Mouse (Mus musculus) megakaryocyte-erythroid progenitor cell, adult 5-6 weeks (primary cell): ENCODE results near the gene Gm3147. TPM values are rescaled to one million over a fixed set of nuclear protein-coding genes. Genes with fewer than 3 reads are reported as not detected.
"Not testable (repeated sequence)": the region's sequence is repeated elsewhere in the genome, so short reads cannot be mapped to it uniquely, and the experiment has no call there.

Experiments used
- ATAC-seq: replicated peaks from 2 replicates; pipeline ENCODE4 v1.8.0; 2016; ENCODE audit warnings: mild to moderate bottlenecking, inconsistent platforms; ENCODE audit not compliant: severe bottlenecking, poor library complexity, low FRiP score, low TSS enrichment
- total RNA-seq, 2 experiments: library from RNA; stranded (forward) in 1 of 2; stranded (reverse) in 1 of 2; fragments of 200-1000, 215-1000 nt in 1 of 2; fragments of >200 nt in 1 of 2; fragmentation: Nextera tagmentation in 1 of 2; gene quantifications; 2 replicates each; pipeline ENCODE4 v1.2.3; 2014 to 2017

Gene Gm3147
- total RNA-seq (2014; fragmentation: Nextera tagmentation): not detected in 2 replicates
- total RNA-seq (2017): not detected in 2 replicates

DNA sequence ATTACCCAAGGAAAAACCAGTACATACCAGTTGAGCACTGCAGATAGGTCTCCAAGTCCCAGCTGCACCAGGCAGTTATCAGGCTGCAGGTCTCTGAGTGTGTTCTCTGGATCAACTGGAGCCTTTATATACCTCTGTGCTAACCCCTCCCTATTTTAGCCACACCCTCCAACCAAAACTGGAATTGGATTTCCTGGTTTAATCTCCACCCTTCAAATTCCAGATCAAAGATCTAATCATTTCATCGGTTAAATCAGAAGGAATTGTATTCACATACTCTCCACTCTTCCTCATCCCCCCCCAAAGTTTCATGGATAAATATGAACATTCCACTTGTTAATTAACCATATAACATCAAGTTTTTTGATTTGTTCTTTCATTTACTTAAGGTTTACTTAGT lies at the start of gene Gm3147:
TSS of gene Gm3147 (minus strand) at position 101 of the 400 bp plus-strand sequence.
- not testable (repeated sequence) for ATAC-seq

DNA sequence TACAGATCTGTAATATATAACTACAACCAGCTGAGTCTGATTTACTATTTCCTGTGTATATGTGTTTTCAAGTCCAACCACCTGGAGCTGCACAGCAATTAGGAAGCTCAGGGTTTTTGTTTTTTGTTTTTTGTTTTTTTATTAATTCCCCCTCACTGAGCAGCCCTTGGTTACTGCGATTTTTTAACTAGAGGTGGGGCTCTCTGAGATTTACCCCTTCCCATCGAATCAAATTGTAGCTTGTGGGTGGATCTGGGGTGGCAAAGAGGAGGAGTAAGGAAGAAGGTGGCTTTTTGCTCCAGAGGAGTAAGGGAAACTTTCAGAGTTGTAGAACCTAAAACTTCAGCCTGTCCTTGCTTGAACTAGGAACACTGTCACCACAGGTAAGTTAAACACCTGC lies 31.9 kb upstream of the Gm3147 start, which contains the start of gene Gm6205:
TSS of gene Gm6205 (plus strand) at position 301 of the 400 bp plus-strand sequence.
- not testable (repeated sequence) for ATAC-seq

DNA sequence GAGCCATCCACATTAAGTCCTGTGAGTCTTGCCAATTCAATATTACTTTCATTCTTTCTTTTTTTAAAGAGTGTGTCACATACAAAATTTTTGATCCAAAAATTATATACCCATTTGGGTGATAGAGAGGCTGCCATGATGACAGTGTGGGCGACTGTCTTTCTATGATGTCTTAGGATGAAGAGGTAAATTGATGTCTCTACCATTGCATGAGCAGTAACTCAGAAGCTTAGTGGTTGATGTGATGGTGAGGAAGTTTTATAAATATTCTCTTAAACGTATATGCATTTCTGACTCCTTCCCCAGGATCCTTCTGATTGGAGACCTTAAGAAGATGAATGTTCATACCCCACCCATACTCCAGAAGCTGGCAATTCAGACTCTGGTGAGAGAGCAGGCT lies 7.5 kb upstream of the Gm3147 start, which contains the start of gene Gm6509:
TSS of gene Gm6509 (plus strand) at position 301 of the 400 bp plus-strand sequence.
- ATAC-seq: not testable (repeated sequence)

Other genes with a start within 250 kb of the Gm3147 start
- not detected in 2 replicates for gene Gm7682, start 170.6 kb downstream of the Gm3147 start, total RNA-seq (2014; fragmentation: Nextera tagmentation)
- gene Gm7682, start 170.6 kb downstream of the Gm3147 start, total RNA-seq (2017): not detected in 2 replicates
- not detected in 2 replicates for gene Gm3139, start 90.1 kb downstream of the Gm3147 start, total RNA-seq (2014; fragmentation: Nextera tagmentation)
- gene Gm3139, start 90.1 kb downstream of the Gm3147 start, total RNA-seq (2017): not detected in 2 replicates
- not detected in 2 replicates for gene Gm6509, start 7.6 kb upstream of the Gm3147 start, total RNA-seq (2014; fragmentation: Nextera tagmentation)
- not detected in 2 replicates for gene Gm6509, start 7.6 kb upstream of the Gm3147 start, total RNA-seq (2017)
- gene Gm6205, start 32.0 kb upstream of the Gm3147 start, total RNA-seq (2014; fragmentation: Nextera tagmentation): not detected in 2 replicates
- not detected in 2 replicates for gene Gm6205, start 32.0 kb upstream of the Gm3147 start, total RNA-seq (2017)
- gene Gm3183, start 249.1 kb upstream of the Gm3147 start, total RNA-seq (2014; fragmentation: Nextera tagmentation): not detected in 2 replicates
- gene Gm3183, start 249.1 kb upstream of the Gm3147 start, total RNA-seq (2017): not detected in 2 replicates